Mouse (Mus musculus) embryonic stem cell, embryonic (primary cell): ENCODE data around the gene Ric8a.

Source experiments
- CTCF ChIA-PET, 4 experiments: fragments of 300-600 bp in 2 of 4; fragments of 350-600 bp in 2 of 4; sonication (Branson Sonifier 250); formaldehyde crosslinking; loops; one replicate each; lab custom pipeline; 2022; ENCODE audit warnings: inconsistent platforms in 2 of 4; lab: Charles Lee
- POLR2A ChIA-PET, 4 experiments: fragments of 300-600 bp in 2 of 4; fragments of 350-600 bp in 2 of 4; sonication (Branson Sonifier 250); formaldehyde crosslinking; loops; one replicate each; lab custom pipeline; 2022; ENCODE audit warnings: antibody characterized with exemption in 4 of 4, inconsistent platforms in 1 of 4; lab: Charles Lee

The Ric8a gene

DNA sequence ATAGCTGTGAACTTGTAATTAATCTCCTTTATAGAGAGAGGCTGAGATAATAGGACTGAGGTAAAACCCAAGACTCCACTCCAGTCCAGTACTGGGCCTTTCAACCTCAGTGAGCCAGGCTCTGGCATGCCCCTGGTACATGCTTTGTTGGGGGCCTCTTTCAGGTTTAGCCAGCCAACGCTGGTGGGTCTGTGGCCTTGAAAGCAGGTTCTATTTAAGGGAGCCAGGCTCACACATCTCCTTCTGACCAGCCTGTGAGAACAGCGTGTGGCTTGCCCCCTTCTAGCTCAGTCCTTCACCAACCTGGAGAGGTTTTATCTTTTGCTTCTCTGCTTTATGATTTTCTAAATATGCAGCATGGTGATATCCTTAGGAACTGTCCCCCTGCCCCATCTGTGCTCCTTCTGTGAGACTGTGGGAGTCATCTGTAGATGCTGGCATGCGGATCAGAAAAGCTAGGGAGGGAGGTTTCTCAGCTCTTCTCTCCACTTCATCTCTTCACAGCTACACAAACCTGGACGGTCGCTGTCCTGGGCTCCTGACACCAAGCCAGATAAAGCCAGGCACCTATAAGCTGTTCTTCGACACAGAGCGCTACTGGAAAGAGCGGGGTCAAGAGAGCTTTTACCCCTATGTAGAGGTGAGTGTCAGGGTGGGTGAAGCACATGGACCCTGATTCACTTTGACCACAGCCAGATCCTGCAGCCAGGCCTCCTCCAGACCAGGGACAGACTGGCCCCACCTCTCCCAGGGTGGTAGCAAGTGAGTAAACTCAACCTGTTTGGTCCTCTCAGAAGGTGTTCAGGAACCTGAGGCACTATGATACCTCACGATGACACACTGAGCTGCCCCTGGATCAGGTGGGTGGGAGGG, 20.3 kb upstream of the Ric8a start:
- CTCF ChIA-PET: interaction anchor here in 3 of 4 experiments (0.7 to 2.1 kb wide), 5 partner anchors 8 to 67 kb away, joined by 3 to 13 read pairs (median 9); partner anchors contain the start of genes Scgb1c1 (in 2 of the 3) and Zfp941 (in 1 of the 3)
- POLR2A ChIA-PET: interaction anchor here in 3 of 4 experiments (0.5 to 2.7 kb wide), 8 partner anchors 9 to 120 kb away, joined by 3 to 16 read pairs (median 4); partner anchors contain the start of genes Gm45785 (in 1 of the 3), Psmd13 (in 1 of the 3), Ric8a (in 1 of the 3) and Sirt3 (in 1 of the 3)

DNA sequence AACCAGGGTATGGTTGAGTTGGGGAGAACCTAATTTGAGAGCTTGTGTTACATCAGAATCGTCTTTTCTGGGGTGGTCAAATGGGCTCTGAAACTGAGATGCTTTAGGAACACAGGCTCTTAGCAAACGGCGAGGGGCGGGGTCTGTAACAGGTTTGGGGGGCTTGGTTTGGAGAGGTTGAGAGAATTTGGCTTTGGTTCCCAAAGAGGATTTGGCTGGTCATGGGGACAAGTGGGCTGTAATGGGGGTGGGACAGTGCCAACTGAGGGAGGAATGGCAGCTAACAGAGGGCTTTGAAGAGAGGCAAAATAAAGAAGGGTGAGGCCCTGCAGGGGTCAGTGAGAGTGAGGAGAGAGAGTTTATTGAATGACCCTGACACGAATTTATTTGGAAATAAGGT, 17.2 kb upstream of the Ric8a start:
- ChIA-PET POLR2A (interaction anchor here in 1 of 4 experiments (1.4 to 4.2 kb wide), 2 partner anchors 18 to 376 kb away, joined by 4 to 33 read pairs; partner anchors contain the start of genes Bet1l, Gm45785, Rassf7 and Ric8a), CTCF (interaction anchor here in 1 of 4 experiments (3.1 kb wide), 1 partner anchor 64 kb away, joined by 22 read pairs; no protein-coding TSS in a partner anchor)

DNA sequence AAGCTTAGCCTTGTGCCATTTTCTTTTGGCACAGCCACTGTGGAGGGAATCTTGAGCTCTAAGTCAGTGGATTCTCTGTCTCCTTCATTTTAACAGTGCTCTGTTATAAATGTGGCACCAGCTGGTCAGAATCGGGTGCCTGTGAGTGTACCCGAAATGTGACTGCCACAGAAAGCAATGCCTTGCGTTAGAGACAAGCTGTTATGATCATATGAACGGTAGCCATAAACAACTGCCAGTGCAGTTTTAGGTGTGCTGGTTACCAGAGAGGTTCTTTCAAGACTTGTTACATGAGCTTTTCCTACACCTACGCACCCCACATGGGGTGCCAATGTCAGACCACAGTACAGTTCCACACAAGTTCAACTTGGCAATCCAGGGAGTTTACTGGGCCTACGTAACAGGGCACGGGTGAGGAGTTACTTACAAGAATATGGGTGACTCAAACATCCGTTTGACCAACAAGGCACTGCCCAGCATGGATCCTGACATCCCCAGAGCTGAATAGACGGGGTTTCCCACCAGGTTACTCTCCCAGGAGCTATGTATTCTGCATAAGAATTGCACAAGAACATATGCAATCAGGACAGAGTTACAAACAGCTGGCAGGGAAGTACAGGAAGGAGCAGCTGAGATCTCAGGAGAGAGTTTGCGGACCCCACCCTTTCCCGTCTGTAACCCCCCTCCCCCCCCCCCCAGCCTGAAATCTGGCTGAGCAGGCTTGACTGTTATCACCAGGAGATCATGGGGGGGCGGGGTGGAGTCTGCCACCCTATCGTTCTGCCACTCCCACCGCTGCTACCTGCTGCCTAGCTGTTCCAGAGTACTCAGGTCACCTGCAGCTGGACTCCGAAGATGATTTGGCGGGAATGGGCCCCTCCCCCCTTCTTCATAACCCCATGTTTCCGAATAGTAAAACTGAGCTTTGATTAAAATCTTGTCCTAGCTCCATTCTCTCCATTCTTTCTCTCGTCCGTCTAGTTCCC, 15.7 kb upstream of the Ric8a start:
- ChIA-PET CTCF (interaction anchor here (0.6 to 3.1 kb wide), 19 partner anchors 10 to 1086 kb away, joined by 3 to 22 read pairs (median 4); no protein-coding TSS in a partner anchor), POLR2A (interaction anchor here in 3 of 4 experiments (0.6 to 4.2 kb wide), 54 partner anchors 8 to 1796 kb away, joined by 3 to 33 read pairs (median 4); partner anchors contain the start of genes Zfp941 (in 3 of the 3), Bet1l (in 2 of the 3), Gm45785 (in 2 of the 3) and Ric8a (in 2 of the 3))

DNA sequence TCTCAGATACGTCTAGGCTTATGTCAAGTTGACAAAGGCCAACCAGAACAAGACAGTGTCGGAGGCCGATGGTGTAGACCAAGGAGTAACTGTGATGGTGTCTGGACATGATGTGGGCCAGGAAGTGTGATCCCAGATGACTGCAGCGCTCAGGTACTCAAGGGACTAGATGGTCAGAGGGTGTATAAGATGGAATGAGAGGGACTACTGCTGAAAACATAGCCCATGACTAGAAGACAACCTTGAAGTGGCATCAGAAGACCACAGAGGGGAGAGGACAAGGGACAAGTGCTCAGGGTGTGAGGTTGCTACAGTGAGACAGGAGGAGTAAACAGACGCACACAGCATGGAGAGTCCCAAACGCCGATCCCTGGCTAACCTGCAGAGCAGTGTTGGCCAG, 13.0 kb upstream of the Ric8a start:
- POLR2A ChIA-PET: interaction anchor here in 2 of 4 experiments (1.4 to 4.2 kb wide), 3 partner anchors 10 to 39 kb away, joined by 3 to 33 read pairs (median 5); partner anchors contain the start of genes Bet1l (in 1 of the 2), Gm45785 (in 1 of the 2) and Ric8a (in 1 of the 2)
- CTCF ChIA-PET: interaction anchor here in 2 of 4 experiments (2.6 to 6.3 kb wide), 2 partner anchors 59 kb away, joined by 24 to 50 read pairs; no protein-coding TSS in a partner anchor

DNA sequence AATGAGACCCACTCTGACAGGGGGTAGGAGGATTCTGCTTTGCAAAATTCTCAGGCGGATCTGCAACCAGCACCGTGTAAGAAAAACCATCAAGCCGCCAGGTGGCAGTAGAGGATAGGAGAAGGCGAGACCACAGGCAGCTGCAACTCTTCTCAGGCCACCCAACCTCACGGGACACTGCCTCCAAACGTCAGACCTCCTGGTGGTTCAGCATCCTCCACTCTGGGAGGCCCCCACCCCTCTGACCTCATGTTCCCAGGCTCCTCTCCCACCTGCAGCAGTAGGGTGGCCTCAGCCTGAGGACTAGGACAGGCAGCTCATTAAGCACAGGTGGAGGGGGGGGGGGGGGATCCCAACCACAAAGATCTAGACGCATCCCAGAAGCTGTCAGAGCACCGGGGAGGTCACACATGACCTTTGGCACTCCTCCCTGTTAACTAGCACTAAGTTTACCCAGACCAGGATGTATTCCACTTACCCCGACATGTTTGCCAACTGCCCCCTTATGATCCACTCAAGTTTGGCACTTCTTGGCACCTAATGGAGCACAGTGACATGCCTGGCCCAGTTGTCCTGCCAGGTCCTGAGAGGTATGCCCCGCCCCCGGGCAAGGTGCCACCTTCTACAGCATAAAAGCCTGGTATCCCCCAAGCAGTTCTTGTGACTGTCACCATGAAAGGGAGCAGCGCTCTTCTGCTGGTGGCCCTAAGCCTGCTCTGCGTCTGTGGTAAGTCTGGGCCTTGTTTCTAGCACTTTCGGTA, 11.7 kb upstream of the Ric8a start, which contains the start of gene Scgb1c1:
TSS of gene Scgb1c1 (plus strand) at position 643 of the 761 bp plus-strand sequence.
- POLR2A ChIA-PET: interaction anchor here in 3 of 4 experiments (0.5 to 1.9 kb wide), 17 partner anchors 8 to 1332 kb away, joined by 3 to 19 read pairs (median 3); partner anchors contain the start of genes Bet1l (in 1 of the 3), Gm45785 (in 1 of the 3) and Ric8a (in 1 of the 3)
- CTCF ChIA-PET: interaction anchor here (0.5 to 6.3 kb wide), 45 partner anchors 8 to 1632 kb away, joined by 3 to 50 read pairs (median 4); partner anchors contain the start of genes Urah (in 2 of the 4), 6430531B16Rik (in 1 of the 4), Gm45785 (in 1 of the 4) and Ric8a (in 1 of the 4)

DNA sequence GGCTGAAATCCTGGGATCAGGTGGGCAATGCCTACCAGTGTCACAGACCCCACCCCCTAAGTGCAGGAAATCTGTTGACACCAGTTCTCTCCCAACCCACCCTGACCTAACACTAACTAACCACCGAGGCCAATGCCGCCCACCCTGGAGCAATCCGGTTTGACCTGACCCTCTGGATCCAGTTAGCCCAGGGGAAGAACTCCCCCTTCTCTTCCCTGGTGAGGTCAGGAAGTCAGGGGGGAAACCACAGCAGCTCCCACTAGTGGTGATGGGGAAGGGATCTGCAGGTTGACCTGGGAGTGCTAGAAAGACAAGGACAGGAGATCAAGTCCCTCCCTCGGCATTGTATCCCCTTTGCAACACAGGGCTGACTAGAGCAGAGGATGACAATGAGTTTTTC, 11.1 kb upstream of the Ric8a start:
- CTCF ChIA-PET: interaction anchor here (0.6 to 6.3 kb wide), 32 partner anchors 8 to 867 kb away, joined by 3 to 50 read pairs (median 4); partner anchors contain the start of genes Urah (in 2 of the 4), 6430531B16Rik (in 1 of the 4), Gm45785 (in 1 of the 4) and Ric8a (in 1 of the 4)
- POLR2A ChIA-PET: interaction anchor here in 3 of 4 experiments (0.5 to 1.9 kb wide), 9 partner anchors 8 to 331 kb away, joined by 3 to 19 read pairs (median 5); partner anchors contain the start of genes Bet1l (in 1 of the 3), Gm45785 (in 1 of the 3) and Ric8a (in 1 of the 3)

DNA sequence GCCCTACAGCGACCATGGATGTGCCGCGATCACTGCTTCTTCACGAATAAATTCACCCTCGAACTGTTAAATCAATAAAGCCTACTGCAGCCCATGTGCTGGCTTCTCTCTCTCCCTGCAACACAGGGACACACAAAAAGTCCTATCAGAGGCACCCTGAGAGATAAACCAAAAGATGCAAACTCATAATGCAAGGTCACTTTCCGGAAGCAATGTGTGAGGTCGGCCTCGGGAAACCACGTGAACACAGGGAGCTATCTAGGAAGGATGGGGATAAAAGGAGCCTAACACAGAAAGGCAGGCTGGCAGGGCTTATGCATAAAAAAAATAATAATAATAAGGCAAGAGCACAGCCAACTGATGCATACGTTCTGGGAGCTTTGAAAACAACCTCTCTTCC, 10.1 kb upstream of the Ric8a start:
- ChIA-PET CTCF (interaction anchor here (0.6 to 6.3 kb wide), 9 partner anchors 8 to 330 kb away, joined by 3 to 50 read pairs (median 12); partner anchors contain the start of gene Urah (in 1 of the 4)), POLR2A (interaction anchor here in 3 of 4 experiments (0.5 to 2.6 kb wide), 11 partner anchors 10 to 223 kb away, joined by 3 to 24 read pairs (median 5); partner anchors contain the start of genes Gm45785 (in 3 of the 3), Ric8a (in 3 of the 3), Bet1l (in 2 of the 3) and Urah (in 1 of the 3))

DNA sequence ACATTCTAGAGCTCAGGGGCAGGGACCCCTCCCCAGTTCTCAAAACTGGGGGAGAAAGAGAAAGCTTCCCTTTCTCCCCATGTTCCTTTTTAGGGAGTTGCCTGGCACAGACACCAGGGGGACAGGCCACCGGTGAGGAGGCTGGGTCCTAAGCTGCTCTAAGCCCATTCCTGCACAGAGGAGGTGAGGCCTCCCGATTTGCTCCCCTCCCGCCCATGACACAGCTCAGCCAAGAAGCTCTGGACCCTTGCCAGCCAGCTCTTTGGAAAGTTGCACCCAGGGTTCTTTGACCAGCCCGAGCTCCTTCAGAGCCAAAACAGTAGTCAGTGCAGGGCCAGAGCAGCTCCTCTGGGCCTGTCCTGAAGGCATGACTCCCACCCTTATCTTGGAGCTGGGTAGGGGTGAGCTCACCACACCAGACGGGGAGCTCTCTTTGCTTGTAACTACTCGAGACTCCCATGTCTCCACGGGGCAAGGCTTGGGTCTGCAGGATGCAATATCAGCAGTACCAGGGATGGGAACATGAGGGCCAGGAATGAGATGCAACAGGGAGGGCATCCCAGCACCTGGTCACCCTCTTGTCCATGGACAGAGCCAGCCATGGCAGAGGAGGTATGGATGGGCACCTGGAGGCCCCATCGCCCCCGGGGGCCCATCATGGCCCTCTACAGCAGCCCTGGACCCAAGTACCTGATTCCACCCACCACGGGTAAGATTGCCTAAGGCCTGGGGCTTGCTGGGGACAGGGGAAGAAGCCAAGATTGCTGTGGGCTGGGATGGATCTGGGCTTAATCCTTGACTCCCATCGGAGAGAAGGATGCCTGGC, 8.8 kb upstream of the Ric8a start, which contains the start of gene Odf3:
TSS of gene Odf3 (plus strand) at position 51 of the 826 bp plus-strand sequence.
- POLR2A ChIA-PET: interaction anchor here in 3 of 4 experiments (0.6 to 2.6 kb wide), 14 partner anchors 9 to 491 kb away, joined by 3 to 24 read pairs (median 5); partner anchors contain the start of genes Gm45785 (in 3 of the 3), Ric8a (in 3 of the 3), Bet1l (in 2 of the 3) and B4galnt4 (in 1 of the 3)
- CTCF ChIA-PET: interaction anchor here (0.5 to 6.3 kb wide), 12 partner anchors 19 to 329 kb away, joined by 3 to 50 read pairs (median 4); no protein-coding TSS in a partner anchor

DNA sequence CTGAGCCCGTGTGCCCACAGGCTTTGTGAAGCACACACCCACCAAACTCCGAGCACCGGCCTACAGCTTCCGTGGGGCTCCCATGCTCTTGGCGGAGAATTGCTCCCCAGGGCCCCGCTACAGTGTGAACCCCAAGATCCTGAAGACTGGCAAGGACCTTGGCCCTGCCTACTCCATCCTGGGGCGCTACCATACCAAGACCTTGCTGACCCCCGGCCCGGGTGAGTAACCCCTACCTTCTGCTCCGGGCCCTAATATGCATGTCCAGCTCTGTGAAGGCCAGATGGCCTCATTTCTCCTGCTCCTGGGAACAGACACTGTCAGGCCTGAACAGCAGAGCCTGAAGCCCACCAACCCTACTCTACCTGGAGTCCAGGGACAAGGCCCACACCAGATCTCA, 8.2 kb upstream of the Ric8a start:
- POLR2A ChIA-PET: interaction anchor here in 3 of 4 experiments (1.0 to 2.6 kb wide), 6 partner anchors 8 to 212 kb away, joined by 3 to 15 read pairs (median 5); partner anchors contain the start of genes Gm45785 (in 2 of the 3), Ric8a (in 2 of the 3), B4galnt4 (in 1 of the 3) and Bet1l (in 1 of the 3)
- CTCF ChIA-PET: interaction anchor here in 3 of 4 experiments (0.6 to 6.3 kb wide), 4 partner anchors 54 to 297 kb away, joined by 3 to 50 read pairs (median 4); no protein-coding TSS in a partner anchor

DNA sequence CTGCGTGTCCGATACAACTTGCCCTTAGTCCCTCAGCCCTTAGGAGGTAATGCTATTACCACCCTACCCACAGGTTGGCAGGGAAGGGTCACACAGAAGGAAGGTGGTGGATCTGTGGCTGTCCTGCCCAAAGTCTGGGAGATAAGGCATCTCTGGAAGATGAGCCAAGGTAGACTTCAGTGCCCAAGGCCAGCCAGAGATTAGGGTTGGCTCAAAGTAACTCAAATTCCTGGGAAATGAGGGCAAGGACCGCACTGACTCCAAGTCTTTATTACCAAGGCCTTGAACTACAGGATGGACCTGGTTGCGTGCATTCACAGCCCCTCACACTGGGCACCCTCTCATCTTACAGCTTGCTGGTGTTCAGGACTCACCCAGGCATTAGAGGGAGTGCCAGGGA, 4.8 kb upstream of the Ric8a start:
- CTCF ChIA-PET: interaction anchor here in 1 of 4 experiments (0.6 kb wide), 1 partner anchor 11 kb away, joined by 5 read pairs; no protein-coding TSS in a partner anchor
- POLR2A ChIA-PET: interaction anchor here (0.6 to 3.1 kb wide), 10 partner anchors 10 to 639 kb away, joined by 3 to 15 read pairs (median 4); no protein-coding TSS in a partner anchor

DNA sequence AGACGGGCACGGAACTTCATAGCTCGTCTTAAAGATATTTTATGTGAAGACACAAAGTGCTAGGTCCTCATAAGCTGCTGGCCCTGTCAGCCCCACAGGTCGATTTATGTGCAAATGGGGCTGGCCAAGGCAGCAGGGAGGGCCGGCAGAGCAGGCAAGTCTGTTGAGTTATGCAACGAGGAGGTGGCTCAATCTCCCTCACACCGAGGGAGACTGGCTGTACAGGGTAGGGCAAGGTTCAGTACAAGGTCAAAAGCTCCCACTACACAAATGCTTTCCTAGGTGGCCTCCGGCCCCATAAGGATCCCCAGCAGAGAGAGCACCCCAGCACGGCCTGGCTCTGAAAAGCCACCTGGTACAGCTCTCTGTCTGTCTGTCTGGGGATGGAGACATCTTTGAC, 3.4 kb upstream of the Ric8a start:
- ChIA-PET CTCF (interaction anchor here in 2 of 4 experiments (0.5 to 1.5 kb wide), 3 partner anchors 8 to 323 kb away, joined by 3 to 6 read pairs (median 4); partner anchors contain the start of gene Scgb1c1 (in 1 of the 2)), POLR2A (interaction anchor here in 3 of 4 experiments (0.5 to 3.1 kb wide), 13 partner anchors 8 to 539 kb away, joined by 3 to 15 read pairs (median 4); partner anchors contain the start of genes Psmd13 (in 1 of the 3), Rassf7 (in 1 of the 3), Scgb1c1 (in 1 of the 3) and Sirt3 (in 1 of the 3))

DNA sequence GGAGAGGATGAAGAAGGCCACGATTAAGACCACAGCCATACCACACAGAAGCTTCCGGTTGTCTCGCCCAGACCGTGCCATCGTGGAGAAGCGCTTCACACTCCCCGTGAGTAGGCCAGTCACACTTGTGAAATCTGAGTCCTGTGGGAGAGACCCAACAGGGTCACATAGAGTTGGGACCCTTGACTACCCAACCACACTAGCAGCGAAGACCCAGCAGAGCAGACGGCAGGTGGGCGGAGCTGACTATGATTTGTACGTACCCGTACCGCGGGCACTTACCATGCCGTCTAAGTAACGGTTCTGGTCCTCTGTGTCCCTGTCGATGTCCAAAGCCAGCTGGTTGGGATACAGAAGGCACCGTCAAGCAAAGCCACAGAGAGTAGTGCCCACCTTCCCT, 2.3 kb upstream of the Ric8a start:
- POLR2A ChIA-PET: interaction anchor here in 3 of 4 experiments (0.8 to 3.1 kb wide), 10 partner anchors 10 to 361 kb away, joined by 3 to 9 read pairs (median 4); partner anchors contain the start of genes Psmd13 (in 1 of the 3), Rassf7 (in 1 of the 3), Scgb1c1 (in 1 of the 3) and Sirt3 (in 1 of the 3)
- CTCF ChIA-PET: interaction anchor here in 2 of 4 experiments (0.5 to 1.5 kb wide), 4 partner anchors 8 to 540 kb away, joined by 3 to 6 read pairs (median 3); partner anchors contain the start of gene Scgb1c1 (in 1 of the 2)

DNA sequence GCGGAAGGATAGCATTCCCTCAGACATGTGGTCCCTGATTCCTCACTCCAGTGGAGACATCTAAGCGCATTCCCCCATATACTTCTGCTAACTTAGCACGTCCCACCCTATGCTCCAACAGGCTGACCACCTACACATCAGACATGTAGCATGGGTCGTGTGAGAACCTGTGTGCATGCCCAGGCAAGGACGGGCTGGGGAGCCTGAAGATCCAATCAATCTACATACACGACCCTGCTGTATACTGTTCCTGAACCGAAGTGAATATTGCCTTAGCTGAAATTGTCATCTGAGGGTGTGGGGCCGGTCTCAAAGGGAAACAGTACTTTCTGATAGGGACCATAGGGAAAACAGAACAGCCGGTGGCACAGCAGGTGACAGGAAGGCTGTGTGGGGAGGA, 1.6 kb upstream of the Ric8a start:
- POLR2A ChIA-PET: interaction anchor here in 3 of 4 experiments (1.0 to 5.9 kb wide), 19 partner anchors 8 to 740 kb away, joined by 3 to 33 read pairs (median 5); partner anchors contain the start of genes Odf3 (in 2 of the 3), Psmd13 (in 1 of the 3), Scgb1c1 (in 1 of the 3) and Sirt3 (in 1 of the 3)
- CTCF ChIA-PET: interaction anchor here in 1 of 4 experiments (0.5 to 2.1 kb wide), 4 partner anchors 9 to 540 kb away, joined by 3 to 9 read pairs (median 6); partner anchors contain the start of gene Scgb1c1
